Mouse (Mus musculus) megakaryocyte progenitor cell, adult 5-6 weeks (primary cell): ENCODE results near the gene Limd1. TPM values are rescaled to one million over a fixed set of nuclear protein-coding genes. Genes with fewer than 3 reads are reported as not detected.

Experiments
- total RNA-seq, 2 experiments: library from RNA; stranded (forward) in 1 of 2; stranded (reverse) in 1 of 2; fragments of 157-497, 149-512 nt in 1 of 2; fragments of 200-1000 nt in 1 of 2; gene quantifications; 2 replicates each; pipeline versions ENCODE4 v1.2.3 to v1.2.4; 2015 to 2017

Limd1 gene
- total RNA-seq, 2 experiments from 2014 or later: 19.0 to 24.6 TPM

Other genes starting within 250 kb of the Limd1 start
- 0.54 and 0.62 TPM in 2 replicates for gene Tmem158, start 217.9 kb upstream of the Limd1 start, total RNA-seq (2015)
- gene Tmem158, start 217.9 kb upstream of the Limd1 start, total RNA-seq (2017): 0.47 and 0.54 TPM in 2 replicates
- 2,738 and 2,770 TPM in 2 replicates for gene Lars2, start 111.8 kb upstream of the Limd1 start, total RNA-seq (2015)
- 25.5 and 35.7 TPM in 2 replicates for gene Lars2, start 111.8 kb upstream of the Limd1 start, total RNA-seq (2017)
- 33.3 and 35.8 TPM in 2 replicates for gene Sacm1l, start 51.1 kb downstream of the Limd1 start, total RNA-seq (2015)
- gene Sacm1l, start 51.1 kb downstream of the Limd1 start, total RNA-seq (2017): 36.4 and 46.2 TPM in 2 replicates
- not detected in 2 replicates for gene Slc6a20b, start 153.9 kb downstream of the Limd1 start, total RNA-seq (2015)
- 0.34 and 0.62 TPM in 2 replicates for gene Slc6a20b, start 153.9 kb downstream of the Limd1 start, total RNA-seq (2017)
- 0.05 and 0.52 TPM in 2 replicates for gene Ccr9, start 199.7 kb downstream of the Limd1 start, total RNA-seq (2015)
- 0.21 and 0.57 TPM in 2 replicates for gene Ccr9, start 199.7 kb downstream of the Limd1 start, total RNA-seq (2017)
- gene Slc6a20a, start 200.2 kb downstream of the Limd1 start, total RNA-seq (2015): 0.32 and 1.1 TPM in 2 replicates
- 1.8 TPM in 1 of 2 replicates, not detected in the other for gene Slc6a20a, start 200.2 kb downstream of the Limd1 start, total RNA-seq (2017)
- gene Lztfl1, start 239.0 kb downstream of the Limd1 start, total RNA-seq (2015): 38.1 and 44.1 TPM in 2 replicates
- gene Lztfl1, start 239.0 kb downstream of the Limd1 start, total RNA-seq (2017): 33.5 and 41.1 TPM in 2 replicates